Mouse (Mus musculus) cerebellum, postnatal 14 days (tissue): ENCODE results near the gene Tcp10c.
"Not testable (repeated sequence)": the region's sequence is repeated elsewhere in the genome, so short reads cannot be mapped to it uniquely, and the experiment has no call there.

ENCODE experiments used
- DNase-seq, 2 experiments: peaks; one replicate each; pipeline ENCODE4 v3.0.0; 2021; ENCODE audit warnings: mixed read lengths in 2 of 2

Gene Tcp10c

DNA sequence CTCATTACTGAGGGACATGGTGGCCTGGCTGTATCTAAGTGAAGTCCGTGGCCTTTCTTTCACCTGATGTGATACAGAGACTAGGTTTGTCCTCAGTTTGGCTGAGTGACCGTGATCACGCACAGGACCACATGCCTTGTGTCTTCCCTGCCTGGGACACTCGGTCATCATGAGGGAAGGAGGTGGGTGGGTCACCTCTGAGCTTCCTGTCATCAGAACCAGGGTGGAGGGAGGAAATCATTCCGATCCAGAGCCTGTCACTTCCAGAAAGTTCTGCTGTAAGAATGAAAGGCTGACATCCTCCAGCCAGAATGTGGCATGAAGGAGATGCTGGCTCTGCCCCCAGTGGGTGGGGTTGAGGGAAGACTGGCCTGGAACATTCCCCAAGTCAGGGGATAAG, 45.6 kb downstream of the Tcp10c start:
- not testable (repeated sequence) for DNase-seq

DNA sequence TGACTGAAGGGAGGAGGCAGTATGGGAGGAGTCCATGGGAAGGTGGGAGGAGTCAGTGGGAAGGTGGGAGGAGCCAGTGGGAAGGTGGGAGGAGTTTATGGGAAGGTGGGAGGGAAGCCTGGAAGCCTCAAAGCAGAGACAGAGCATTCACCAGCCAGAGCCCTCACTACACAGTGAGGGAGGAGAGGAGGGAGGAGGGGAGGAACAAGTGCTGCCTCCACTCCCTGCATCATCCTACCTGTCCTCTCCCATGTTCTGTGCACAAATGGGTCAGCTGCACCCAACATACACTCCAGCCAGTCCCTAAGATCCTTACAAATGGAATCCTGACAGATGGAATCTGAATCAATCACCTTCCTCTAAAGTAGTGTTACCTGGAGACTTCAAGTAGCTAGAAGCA, 47.7 kb downstream of the Tcp10c start:
- not testable (repeated sequence) for DNase-seq

DNA sequence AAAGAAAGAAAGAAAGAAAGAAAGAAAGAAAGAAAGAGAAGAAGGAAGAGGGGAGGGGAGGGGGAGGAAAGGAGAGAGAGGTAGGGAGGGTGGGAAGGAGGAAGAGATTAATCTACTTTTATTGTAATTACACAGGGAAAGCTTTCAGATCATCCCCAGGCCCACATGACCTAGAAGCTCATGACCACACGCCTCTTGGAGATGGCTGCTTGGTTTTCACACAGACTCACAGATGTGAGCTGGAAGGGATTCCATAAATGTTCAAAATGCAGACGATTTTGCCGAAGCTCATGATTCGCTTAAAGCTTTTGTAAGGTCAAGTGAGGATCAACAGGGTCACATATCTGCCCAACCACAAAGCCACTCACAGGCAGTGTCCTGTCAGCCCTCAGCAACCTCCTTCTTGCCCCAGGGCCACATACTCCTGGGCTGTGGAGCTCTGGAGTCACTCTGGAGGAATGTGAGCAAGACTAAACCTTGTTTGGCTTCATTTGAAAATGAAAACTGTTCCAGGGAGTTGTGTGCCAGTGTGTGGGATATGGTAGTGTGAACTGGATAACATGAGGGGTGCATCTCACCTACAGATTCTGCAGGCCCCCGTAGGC, 49.3 kb downstream of the Tcp10c start:
- DNase-seq = not testable (repeated sequence)

DNA sequence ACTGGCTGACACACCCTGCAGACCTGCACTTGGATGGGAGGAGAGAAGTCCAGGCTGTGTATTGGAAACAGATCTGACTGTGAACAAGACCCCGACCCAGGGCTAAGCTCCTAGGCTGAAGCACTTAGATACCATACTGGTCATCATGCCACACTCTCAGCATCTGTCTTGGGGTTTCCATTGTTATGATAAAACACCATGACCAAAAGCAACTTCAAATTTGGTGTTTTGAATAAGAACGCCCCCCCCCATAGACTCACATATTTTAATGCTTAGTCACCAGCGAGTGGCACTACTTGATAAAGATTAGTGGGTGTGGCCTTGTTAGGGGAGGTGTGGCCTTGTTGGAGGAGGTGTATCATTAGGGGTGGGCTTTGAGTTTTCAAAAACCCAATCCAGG, 51.7 kb downstream of the Tcp10c start:
- not testable (repeated sequence) for DNase-seq

DNA sequence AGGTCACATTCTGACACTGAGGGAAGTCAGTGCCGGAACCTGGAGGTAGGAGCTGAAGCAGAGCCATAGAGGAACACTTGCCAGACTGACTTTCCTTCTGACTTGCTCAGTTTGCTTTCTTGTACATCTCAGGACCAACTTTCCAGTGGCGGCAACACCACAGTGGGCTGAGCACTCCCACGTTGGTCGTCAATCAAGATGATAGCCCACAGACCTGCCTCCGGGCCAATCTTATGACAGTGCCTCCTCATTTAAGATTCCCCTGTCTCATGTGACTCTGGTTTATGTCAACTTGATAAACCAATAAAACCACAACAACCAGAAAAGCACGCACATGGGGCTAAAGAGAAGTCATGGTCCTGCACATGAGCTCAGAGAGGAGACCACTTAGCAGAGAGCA, 52.3 kb downstream of the Tcp10c start:
- not testable (repeated sequence) for DNase-seq

DNA sequence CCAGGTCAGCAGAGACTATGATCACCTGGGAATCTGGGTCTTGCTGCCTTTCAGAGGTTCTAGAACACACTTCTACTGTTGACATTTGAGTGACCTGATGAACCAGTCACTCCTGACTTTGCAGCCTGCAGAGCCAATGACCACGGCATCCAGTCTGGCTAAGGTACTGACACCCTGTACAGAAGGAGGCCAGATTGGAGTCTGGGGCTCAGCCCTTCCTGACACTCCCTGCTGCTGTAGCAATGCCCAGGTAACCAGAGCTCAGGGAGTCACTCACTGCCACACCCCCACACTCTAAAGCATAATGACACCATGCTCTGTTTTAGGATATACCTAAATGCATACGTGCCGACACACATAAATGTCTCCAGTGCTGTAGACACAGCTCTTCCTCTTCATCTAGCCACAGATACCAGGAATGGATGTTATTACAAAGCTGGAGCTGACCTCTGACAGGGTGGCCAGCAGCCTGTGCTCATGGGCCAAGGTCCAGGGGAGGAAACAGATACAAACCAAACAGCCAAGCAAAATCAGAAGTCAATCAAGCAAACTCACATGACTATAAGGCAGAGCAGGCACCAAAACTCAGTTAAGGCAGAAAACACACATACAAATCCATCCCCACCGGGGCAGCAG, 53.4 kb downstream of the Tcp10c start:
- DNase-seq = not testable (repeated sequence)

DNA sequence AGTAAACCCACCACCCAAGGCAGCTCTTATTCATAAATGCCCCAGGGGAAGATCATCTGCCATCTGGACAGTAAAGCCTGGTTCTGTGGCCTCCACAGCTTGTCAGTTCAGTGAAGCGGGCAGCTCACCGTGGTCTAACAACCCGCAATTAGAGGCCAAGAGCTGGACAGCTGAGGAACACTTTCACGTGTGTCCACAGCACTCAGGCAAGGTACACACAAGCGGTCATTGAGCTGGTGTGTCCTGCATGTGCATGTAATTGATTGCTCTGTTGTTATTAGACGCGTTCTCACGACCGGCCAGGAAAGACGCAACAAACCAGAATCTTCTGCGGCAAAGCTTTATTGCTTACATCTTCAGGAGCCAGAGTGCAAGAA, 53.9 kb downstream of the Tcp10c start:
- DNase-seq = not testable (repeated sequence)

DNA sequence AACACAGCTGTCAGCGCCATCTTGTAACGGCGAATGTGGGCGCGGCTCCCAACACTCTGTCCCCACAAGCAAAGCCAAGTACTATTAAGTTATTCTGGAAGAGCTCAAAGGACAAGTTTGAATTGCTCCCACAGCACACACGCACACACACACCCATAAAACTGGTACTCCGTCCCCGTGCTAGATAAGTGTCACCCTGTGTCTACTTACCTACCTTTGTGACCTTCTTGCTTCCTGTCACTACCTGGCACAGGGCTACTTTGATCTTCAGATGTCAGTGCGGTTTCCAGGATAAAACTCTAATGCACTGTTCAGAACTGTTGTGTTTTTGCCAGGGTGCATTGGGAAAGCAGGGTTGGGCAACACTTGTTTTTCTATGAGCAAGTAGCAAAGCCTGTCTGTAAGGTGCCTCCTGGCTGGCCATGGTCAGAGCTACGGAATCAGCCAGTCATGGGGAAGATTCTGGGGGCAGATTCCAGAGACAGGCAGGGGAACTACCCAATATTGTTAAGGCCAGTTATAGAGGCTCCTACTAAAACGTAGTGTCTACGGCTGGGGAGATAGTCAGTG, 66.7 kb downstream of the Tcp10c start:
- DNase-seq = not testable (repeated sequence)

DNA sequence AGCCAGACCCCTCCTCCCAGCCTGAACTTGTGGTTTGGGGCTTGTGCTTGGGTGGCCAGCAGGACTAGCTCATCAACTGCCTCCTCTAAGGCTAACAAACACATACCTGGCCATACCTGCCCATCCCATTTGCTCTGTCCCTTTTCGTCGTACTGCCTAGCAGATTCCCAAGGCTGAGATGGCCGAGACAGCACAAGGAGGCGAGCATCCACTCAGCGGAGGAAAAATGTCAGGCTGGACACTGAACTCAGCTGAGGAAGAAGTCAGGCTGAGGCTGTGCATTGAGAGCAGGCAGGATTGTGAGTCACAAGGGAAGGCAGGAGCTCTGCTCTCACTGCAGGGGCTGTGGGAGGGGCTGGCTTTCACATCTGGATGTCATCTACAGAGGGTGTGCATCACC, 68.3 kb downstream of the Tcp10c start:
- DNase-seq = not testable (repeated sequence)

DNA sequence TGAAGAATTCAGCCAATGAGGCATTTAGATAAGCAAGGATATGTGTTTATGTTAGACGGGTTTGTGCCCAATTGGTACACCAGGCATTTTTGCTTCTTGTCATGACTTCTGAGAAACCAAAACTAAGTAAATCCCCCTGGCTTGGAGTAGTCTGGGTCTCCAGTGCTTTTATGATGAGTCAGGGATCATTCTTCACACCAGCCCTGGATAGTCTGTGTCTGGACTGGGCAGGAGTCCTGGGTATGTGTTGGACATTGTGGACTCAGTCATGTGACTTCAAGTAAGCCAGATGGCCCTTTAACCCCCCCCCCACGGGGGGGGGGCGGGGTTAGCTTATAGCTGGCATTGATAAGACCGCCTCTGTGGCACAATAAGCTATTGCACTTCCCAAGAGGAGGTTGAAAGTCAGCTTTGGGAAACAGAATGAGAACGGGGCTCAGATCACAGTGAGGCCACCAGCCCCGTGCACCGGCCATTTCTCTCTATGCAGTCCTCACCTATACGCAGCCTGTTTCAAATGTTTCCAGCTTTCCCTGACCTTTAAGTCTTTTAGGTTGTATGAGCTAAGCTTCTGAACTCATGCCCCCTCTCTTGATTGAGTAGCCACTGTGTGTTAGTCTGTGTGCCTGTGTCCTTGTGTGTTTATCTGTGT, 69.1 kb downstream of the Tcp10c start:
- not testable (repeated sequence) for DNase-seq

DNA sequence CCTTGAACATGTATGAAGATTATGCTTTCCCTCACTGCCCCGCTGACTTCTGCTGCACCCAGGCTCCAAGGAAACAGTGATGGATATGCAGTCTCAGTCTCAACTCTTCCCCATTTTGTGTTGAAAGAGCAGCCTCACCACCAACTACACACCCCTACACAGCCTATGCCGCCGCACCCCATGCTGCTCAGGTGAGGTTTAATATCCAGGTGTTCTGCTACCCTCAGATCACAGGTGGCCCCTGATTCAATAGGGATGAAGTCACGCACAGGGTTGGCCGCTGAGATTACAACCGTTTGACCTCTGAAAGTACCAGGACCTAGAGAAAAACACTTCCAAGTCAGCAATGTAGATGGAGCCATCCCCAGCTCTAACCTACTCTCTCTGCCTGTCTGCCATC, 69.9 kb downstream of the Tcp10c start:
- not testable (repeated sequence) for DNase-seq

DNA sequence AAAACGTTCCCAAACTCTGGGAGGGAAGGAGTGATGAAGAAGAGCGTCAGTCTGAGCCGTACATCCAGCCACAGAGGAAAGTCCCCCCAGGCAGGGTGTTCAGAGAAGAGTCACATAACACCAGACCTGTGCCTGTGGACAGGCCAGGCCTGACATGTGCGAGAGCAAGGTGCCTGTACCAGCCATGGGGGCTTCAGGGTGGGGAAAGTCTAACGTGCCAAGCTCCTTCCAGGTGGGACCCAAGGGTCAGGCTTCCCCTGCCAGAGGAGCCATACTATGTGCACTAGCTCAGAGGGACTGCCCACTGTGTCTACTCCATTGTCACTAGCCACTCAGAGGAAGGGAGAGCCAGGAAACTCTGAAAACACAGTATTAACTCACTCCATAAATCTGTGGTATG, 71.3 kb downstream of the Tcp10c start:
- DNase-seq = not testable (repeated sequence)

DNA sequence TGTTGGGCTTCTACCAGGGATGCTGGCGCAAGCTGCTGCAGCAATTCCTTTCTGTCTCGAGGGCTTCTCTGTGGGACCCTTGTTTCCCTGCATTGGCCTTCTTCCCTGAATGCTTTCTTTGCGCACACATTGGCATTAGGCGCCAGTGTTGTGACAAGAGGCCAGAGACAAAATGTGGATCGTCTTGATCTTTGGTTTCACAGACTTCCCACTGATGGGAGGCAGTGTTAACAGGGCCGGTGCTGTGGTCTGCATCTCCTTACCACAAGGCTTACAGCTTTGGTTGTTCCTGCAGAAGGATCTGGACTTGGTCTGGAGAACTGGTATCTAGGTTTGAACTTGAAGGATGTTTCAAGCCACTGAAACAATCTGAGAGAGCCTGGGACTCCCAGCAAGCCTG, 72.1 kb downstream of the Tcp10c start:
- DNase-seq = not testable (repeated sequence)
